Mouse (Mus musculus): ENCODE data around the gene Atp5k.

Atp5k gene

GRCm38 (mm10) chr5:108427186-108427585 is 7.1 kb downstream of the Atp5k start:
- peak in 1 of 2 experiments; percentile 32 for DNase-seq (ENCODE audit: low spot score in 2 of 2)

- no peak for DNase-seq (ENCODE audit: low spot score in 2 of 2)
Measured at GRCm38 (mm10) chr5:108423427-108423826, 10.8 kb downstream of the Atp5k start.

- DNase-seq (ENCODE audit: low spot score in 2 of 2): no peak
Measured at GRCm38 (mm10) chr5:108422741-108423140, 11.5 kb downstream of the Atp5k start.

- no peak for DNase-seq (ENCODE audit: low spot score in 2 of 2)
Measured at GRCm38 (mm10) chr5:108414711-108415110, 19.5 kb downstream of the Atp5k start.

- DNase-seq (ENCODE audit: low spot score in 2 of 2): no peak
Measured at GRCm38 (mm10) chr5:108406977-108407376, 27.3 kb downstream of the Atp5k start.

- no peak for DNase-seq (ENCODE audit: low spot score in 2 of 2)
Measured at GRCm38 (mm10) chr5:108405460-108405859, 28.8 kb downstream of the Atp5k start.

DNA sequence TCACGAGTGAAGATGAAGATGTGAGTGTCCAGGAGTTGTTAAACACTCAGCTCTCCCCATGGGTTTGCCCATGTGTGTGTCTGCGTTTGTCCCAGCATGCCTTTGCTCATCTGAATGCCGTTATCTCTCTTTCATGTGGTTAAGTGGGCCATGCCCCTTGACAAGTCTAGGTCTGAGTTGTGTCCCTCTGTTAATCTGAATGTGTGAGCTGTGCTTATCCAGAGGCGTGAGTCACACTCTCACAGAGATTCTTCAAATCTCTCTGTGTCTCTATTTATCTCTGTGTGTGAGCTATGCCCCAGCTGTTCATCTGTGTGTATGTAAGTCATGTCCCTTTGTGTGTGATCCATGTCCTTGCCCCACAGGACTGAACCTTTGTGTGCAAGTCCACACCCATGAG is 30.8 kb downstream of the Atp5k start:
- DNase-seq (ENCODE audit: low spot score in 2 of 2): no peak

DNA sequence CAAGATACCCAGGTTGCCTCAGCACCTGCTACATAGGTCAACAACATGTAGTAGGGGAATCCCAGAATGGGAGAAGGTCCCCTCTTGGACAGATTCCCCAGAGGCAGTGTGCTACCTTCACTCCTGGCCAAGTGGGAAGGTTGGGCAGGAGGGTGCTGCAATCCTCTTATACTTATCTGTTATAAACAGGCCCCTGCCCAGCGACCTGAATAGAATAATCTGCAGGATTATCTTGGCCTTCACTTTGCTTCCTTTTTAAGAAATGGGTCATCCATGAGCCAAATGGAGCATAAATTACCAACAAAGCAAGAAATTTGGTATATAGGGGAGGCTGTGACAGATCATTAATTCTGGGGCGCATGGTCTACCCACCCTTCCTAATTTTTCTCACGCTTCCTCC is 44.5 kb downstream of the Atp5k start:
- DNase-seq (ENCODE audit: low spot score in 2 of 2): no peak

DNA sequence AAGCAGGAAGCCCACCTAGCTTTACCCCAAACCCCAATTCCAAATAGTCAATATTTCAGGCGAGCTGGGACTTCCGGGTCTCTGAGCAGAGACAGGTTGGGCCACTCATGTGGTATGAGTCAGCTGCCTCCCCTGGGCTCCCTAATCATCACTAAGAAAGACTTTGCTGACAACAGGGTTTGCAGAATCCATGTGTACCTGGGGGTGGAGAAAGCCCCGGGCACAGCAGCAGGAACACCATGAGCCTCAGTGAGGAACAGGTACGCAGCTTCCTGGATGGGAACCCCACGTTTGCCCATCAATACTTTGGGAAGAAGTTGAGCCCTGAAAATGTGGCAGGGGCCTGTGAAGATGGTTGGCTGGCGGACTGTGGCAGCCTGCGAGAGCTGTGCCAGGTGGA is 46.0 kb downstream of the Atp5k start, which contains the start of gene Pde6b:
Gene Pde6b (plus strand): TSS at position 191 of the 400 bp plus-strand sequence.
- DNase-seq (ENCODE audit: low spot score in 2 of 2): no peak

DNA sequence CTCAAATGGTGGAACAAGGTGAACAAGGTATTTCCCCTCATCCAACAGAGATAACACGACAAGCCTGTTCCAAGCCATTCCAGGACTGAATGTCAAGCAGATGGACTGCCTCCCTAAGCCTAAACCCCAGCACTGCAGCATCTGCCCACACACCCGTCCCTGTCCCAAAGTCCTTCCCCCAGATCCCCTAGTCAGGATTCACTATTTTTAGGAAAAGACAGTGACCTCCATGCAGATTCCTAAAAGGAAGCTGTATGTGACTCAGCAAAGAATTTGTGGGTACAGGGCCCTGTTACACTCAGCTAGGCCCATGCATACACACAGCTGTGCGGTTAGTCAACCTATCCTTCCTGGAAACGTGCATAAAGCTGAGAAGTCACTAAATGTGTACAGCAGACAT is 47.8 kb downstream of the Atp5k start:
- DNase-seq (ENCODE audit: low spot score in 2 of 2): no peak

DNA sequence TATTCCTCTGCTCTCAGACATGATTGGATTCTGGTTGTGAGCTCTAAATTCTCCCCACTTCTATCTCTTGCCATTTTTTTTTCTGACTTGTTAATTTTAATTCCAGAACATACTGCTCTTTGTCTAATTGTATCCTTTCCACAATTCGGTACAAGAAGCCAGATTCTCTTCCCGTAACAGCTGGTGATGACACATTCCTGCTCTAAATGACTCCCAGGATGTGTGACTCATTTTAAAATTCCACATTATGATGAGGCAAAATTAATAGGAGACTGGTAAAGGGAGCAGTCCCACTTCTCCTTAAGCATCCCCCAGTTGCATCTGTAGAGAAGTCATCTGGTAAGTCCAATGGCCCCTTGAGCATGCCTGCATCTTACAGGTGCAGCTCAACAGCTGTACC is 48.6 kb downstream of the Atp5k start:
- no peak for DNase-seq (ENCODE audit: low spot score in 2 of 2)

Measured in urinary bladder, postnatal 36 days (tissue).